Mouse (Mus musculus) neural tube, embryonic 10.5 days (tissue): Measurements from ENCODE around the gene Hccs.
"Not testable (repeated sequence)": the region's sequence is repeated elsewhere in the genome, so short reads cannot be mapped to it uniquely, and the experiment has no call there.

Source experiments
- DNase-seq: peaks from one replicate; pipeline ENCODE4 v3.0.0-alpha.2; 2017; ENCODE audit warnings: low spot score; ENCODE audit errors: extremely low spot score

The Hccs gene

DNA sequence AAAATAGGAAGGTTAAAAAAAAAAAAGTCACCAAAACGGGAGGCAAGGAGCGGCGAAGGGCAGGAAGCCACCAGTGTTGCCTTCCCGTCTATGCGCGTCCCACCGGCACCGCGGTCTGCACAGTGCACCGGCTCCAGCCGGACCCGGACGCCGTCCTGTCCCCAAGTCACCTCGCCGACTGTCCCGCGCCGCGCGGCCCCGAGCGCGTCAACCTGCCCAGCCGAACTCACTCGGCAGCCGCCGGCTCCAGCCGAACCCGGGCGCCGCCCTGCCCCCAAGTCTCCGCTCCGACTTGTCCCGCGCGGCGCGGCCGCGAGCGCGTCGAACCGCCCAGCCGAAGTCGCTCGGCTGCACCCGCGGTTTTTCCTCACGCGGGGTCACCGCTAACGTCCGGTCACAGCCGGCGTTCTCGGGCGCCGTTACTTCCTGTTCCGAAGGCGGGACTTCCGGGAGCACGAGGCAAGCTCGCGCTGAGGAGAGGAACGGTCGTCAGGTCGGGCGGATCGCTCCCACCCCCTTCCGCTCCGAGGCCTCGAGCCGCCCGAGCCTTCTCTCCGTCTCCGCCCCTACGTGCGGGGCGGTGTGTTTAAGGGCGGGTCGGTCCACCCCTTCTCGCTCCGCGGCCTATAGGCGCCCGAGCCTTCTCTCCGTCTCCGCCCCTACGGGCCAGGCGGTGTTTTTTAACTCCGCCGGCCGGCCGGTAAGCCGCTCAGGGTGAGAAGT, at the start of gene Hccs:
Hccs (minus strand) TSS at position 428 of the 723 bp plus-strand sequence.
- DNase-seq = peak; percentile 76

DNA sequence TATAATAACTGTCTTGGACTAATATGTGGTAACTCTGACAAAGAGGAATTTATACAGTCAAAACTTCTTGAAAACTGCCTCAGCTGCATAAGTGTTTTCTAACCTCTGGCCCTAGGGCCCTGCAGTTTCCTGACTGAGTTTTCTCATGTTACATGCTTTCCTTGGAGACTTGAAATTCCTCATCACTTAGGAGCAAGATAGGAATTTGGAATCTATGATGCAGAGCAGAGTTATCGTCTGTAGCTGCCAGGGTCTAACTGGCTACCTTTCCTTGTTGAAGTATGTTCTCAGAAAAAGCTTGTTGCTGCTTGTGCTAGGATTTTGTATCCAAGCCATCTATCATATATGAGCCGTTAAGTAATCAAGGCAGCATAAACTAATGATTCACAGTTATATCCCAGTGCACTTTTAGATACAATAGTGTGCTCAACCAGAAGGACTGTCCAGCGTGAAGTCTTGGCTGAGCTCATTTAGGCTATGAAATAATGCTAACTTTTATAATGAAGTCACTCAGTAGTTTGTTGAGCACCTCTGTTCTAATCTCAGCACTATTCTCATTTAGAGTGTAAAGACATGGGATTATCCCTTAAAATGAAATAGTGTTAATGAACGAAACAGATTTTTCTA, 37.1 kb upstream of the Hccs start:
- DNase-seq = no peak

DNA sequence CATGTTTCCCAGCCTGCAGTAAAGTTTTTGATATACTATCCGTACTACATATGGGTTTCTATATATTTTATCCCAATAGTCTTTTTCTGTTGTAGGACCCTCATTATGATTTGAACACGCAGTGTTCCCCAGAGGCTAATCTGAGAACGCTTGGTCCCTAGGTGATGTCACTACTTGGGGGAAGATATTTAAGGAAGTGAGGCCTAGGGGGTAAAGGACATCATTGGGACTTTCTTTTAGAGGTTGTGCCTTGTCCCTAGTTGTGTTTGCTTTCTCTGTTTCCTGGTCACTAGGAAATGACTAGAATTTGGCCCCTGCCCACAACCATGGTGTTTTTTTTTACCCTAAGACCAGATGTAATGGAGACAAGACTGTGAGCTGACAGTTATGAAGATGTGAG, 18.0 kb upstream of the Hccs start:
- no peak for DNase-seq

DNA sequence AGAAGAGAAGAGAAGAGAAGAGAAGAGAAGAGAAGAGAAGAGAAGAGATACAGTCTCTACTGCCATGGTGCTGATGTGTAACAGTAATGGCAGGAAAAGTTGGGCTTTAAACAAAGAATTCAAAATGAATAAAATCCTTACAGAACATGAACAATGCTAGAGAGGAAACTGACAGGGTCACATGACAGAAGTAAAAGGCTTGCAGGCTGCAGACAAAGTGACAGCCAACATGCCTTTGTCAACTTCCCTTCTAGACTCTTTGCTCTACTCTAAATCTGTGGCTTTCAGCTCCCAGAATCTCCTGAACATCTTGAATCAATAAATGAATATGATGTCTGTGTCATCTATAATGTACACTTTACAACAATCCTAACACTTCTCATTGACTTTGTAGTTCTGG, 17.4 kb upstream of the Hccs start:
- DNase-seq = no peak

DNA sequence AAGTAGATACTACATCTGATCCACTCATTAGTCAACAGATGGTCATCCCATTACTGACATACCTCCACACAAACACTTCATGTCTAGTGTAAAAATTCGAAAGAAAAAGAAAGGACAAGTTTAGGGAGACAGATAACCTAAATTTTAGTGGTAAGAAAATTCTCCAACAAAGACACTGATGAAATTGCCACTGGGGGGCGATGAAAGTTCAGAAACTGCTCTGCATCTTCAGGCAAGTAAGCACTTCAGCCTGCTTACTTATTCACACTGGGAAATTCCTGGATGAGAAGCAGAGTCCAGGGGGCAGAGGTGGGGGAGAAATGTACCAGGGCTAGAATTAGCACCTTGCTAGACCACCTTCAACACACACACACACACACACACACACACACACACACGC, 12.1 kb upstream of the Hccs start:
- peak; percentile 15 for DNase-seq

DNA sequence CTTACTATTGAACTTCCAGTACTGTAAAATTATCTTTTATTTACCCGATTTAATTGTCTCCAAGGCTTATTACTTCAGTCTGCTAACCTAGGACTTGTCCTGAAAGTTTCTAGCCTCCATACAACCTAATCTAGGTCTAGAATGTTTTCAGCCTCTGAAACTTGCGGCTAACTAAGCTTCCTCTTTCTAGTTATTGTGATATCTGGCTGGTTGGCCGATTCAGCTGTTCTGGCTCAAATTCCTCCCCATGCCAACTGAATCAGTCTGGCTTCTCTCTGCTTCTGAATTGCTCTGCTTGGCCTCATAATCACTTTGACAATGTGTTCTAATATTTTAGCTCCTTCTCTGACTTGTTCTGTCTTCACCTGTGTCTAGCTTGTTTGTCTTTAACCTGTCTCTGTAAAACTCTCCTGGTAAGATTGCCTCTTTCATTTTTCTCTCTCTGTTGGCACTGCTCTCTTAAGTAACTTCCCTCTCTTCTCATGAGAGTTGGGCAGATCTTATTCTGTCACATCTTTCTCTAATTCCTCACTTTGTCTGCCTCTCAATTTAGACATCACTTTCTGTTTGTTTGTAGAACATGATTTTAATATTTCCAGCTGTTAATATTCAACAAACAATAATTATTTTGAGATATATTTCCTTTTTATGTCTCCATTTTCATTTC, 5.9 kb upstream of the Hccs start:
- DNase-seq = no peak

DNA sequence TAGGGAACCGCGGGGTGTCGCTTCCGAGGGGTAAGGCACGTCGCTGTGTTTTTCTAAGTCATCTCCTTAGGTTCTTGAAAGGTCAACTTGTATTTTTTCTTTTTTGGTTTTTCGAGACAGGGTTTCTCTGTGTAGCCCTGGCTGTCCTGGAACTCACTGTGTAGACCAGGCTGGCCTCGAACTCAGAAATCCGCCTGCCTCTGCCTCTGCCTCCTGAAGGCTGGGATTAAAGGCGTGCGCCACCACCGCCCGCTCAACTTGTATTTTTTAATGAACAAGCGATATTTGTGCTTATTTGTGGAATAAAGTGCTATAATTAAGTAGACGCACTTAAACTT, 465 bp upstream of the Hccs start:
- not testable (repeated sequence) for DNase-seq

DNA sequence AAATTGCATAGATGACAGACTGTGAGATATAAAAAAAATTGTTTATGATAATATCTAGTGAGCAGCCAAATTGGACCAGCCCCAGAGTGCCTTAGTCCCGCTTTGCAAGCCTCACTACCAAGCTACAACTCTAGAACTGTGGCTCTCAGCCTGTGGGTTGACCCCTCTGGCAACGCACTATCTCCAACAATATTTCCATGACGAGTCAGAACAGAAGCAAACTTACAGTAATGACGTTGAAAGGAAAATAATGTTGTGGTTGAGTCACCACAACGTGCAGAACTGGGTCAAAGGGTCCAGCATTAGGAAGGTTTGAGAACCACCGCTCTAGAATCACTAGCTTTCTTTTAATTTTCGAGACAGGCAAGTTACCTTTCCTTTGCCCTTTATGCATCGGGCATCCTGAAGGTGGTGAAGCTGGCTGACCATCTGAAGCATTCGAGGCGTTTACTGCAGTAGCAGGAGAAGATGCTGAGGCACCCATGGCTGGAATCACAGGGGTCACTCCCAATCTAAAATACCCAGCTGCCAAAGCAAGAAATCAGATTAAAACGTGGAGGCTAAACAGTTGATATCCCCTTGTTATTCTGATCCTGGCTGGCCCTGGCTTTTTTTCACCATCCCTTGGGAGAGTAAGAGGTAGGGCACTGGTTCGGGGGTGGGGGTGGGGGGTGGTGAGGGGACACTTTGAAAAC, 959 bp downstream of the Hccs start:
- DNase-seq = peak; percentile 12

DNA sequence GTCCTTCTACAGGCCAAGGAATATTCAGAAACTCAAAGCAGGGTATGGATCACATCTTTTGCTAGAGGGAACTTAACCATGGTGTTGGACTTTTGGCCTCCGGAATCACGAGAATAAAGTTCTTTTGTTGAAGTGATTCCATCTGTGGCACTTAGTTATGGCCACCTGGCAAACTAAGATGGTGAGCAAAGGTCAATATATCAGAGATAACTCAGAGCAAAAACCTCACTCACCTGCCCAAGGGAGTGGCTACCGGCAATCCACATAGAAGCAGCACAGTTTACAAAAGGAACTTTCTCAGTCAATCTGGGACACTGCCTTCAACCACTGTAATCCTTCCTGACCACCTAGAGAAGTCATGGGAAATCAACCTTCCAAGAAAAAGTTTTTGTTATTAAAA, 11.6 kb downstream of the Hccs start:
- no peak for DNase-seq

DNA sequence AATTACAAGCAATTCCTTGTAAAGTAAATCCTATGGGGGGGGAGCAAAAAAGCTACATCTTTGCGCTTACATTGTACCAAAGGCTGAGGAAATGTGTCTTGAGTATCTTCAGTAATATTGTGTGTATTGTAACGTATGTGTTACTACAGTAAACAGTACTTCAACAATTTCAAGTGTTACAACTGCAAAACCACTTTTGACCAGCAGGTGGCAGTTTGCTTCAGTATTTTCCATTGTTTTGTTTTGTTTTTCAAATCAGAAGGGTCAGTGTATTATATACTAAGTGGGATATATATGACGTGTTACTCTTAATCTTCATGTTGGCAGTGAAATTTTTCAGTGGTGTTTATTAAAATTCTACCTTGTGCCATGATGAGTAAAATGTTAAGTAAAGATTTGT, 16.2 kb downstream of the Hccs start:
- DNase-seq = peak; percentile 15

DNA sequence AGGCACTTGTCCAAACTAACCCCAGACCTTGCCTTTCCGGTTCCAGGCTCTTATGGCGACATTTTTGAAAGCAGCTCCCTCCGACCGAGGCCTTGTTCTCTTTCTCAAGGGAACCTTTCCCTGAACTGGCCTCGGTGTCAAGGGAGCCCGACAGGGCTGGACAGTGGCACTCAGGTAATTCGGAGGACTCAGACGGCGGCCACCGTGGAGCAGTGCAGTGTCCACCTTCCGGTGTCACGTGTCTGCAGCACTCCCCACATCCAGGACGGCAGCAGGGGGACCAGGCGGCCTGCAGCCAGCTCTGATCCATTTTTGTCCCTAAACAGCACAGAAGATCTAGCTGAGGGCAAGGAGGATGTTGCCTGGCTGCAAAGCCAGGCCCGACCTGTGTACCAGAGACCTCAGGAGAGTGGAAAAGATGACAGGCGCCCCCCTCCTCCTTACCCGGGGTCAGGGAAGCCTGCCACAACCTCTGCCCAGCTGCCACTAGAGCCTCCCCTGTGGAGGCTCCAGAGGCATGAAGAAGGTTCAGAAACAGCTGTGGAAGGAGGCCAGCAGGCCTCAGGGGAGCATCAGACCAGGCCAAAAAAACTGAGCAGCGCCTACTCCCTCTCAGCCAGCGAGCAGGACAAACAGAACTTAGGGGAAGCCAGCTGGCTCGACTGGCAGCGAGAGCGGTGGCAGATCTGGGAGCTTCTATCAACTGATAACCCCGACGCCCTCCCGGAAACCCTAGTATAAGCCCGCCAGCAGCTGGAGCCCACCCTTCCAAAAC, 17.7 kb downstream of the Hccs start:
- no peak for DNase-seq

DNA sequence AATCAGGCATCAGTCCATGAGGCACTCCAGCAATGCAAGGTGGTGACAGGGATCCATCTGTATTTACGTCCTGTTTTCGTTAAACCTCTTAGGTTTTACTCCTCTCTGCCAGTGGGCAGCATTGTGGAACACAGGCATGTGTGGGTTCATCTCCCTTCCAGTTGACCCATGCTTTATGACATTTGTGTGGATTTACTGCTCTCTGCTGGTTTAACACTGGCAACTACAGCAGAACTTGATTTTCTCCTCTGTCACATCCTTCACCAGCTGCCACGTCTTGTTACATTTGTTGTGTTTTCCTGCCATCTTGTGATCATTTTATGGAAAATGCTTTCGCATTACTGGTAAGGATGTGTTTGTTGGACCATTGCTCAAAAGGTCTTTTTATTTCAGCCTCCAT, 20.6 kb downstream of the Hccs start:
- DNase-seq = no peak

DNA sequence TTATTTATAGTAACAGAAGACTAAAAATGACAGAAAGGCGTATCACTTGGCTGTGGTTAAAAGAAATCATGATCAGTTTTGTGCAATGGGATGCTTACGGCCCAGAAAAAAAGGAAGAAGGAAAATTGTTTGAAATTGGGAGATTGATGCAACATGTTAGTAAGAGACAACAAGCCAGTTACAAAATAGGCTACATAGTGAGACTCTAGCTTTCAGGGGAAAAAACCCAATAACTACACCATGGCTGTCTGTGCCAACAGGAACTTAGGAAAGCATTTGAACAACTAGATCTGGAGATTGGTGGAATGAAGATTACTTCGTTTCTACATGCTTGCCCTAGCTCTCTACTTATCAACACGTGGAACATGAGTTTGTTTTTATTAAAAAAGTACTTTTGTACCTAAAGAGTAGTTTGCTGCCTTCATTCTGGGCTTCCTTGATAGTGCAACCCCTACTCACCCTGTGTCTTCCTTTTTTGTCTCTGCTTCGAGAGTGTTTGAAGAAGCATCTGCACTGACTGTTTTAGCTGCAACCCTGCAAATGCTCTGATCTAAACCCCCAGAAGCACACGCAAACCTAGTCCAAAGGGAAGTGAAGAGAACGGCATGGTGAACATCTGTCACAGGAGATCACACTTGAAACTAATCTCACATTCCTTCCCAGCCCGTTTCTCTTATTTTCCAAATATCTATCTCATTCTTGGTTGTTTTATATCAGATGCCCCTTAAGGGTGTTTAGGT, 56.6 kb downstream of the Hccs start:
- DNase-seq = no peak

DNA sequence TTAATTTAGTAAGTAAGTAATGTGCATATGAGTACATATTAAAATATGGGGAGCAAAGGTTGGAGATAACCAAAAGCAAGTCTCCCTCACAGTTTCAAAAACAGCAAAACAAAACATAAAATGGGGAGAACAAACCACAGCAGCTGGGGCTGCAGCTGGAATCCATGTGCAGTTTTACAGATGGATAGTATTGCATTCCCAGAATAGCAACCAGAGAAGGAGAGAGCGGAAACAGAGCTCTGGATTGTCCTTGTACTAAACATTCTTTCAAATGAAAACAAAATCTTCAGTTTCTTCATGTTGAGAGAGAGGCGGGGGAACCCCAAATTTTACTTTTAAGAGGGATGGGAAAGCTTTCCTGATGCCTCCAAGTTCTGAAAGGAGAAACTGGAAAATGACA, 58.0 kb downstream of the Hccs start:
- DNase-seq = no peak

DNA sequence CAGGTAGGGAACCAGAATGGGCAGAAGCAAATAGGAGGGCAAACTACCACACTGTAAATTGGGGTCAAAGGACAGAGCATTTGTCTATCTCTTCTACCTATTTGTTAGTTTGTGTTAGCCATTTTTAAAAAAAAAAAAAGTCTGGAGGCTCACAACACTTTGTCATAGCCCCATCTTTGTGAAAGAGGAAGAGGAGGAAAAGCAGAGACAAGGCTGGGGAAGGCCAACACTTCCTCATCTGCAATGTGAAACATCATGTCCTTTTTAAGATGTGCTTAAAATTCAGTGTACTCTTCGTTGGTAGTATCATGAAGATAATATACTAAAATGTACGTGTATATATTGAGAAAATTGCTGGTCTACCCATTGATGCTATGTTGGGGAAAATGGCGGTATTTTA, 59.1 kb downstream of the Hccs start:
- DNase-seq = no peak

DNA sequence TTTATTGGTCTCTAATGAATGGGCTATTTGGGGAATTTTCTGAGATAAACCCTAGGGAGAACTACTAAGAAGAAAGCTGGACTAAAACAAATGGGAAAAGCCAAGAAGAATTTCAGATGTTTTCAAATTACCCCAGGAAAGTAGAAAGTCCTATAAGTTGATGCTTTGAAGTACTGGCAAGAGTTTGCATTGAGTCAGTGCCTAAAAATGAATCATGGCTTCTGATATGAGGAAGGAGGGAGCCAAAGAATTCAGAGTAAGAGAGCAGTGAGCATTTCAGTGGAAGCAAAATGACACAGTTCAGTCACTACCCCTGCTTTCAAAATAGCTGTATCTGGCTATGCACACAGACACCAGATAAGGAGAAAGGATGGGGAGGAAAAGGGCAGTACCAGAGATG, 63.4 kb downstream of the Hccs start:
- DNase-seq = no peak

DNA sequence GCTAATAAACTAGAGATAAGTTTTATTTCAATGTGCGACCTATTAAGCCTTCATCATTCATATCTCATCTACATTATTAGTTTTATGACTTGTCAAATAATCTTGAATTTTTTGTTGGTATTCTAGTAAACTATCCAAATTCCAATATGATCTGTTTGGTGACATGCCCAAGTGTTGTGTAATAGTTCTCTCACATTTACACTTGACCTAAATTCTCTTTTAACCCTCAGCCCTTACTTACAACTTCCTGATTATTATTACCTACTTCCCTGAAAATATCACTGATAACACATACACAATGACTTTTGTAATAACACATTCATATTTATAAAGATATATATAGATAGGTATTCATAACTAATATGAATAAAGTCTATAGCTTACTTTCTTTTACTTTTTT, 64.3 kb downstream of the Hccs start:
- no peak for DNase-seq

DNA sequence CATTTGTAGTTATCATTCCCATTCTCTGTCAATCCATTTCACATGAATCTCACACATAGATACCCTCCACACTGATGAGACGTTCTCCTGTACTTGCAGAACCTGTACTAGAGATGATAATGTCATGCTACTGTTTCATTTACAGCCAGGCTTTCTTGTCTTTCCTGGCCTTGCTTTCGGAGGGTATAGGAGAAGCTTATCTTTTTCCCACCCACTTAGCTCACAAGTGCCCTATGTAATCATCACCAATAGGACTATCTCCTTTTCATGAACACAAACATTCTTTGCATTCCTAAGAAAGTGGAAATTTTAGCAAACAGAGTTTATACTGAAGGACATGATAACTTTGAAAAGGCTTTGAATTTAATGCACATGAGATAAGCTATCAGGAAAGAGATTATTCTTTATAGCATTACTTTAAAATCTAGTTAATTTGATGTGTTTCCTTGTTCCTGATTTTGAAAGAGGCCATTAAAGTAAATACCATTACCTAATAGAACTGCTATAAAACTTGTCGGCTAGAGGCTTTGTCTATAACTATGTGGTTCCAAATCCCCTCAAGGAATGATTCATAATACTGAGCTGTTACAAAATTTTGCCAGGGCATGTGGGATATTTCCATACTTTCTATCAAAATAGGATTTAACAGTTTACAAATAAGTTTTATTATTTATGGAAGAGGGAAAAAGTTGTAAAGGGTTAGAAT, 97.7 kb downstream of the Hccs start:
- no peak for DNase-seq

DNA sequence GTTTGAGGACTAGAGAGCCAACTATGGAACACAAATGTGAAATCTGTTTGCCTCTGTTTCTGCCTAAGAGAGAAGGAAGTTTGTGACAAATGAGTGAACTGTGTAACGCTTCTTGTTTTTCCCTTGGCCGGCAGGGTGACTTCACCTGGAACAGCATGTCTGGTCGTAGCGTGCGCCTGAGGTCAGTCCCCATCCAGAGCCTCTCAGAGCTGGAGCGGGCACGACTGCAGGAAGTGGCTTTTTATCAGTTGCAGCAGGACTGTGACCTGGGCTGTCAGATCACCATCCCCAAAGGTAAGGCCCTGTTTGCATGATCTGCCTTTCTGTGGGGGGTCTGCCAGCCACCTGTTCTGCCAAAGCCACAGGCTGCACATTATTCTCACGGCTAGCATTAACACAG, 100.1 kb downstream of the Hccs start:
- DNase-seq = no peak

DNA sequence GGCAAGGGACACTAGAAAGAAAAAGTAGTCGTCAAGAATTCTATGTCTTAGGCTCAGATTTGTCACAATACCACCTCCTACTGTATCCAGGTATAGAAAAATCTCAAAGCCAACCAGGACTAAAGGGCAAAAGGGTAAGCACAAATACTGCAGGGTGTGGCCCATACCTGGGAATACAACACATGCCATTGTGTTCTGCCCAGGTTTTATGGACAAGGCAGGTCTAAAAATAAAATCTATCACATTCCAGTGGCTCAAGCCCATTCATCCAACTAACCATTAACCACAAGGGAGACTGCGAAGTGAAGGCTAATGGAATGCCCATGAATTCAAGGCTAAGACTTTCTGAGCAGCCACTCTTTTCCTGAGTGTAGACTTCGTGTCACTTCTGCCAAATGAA, 110.2 kb downstream of the Hccs start:
- DNase-seq = no peak
